Mouse (Mus musculus) gastrocnemius, postnatal 25 days (tissue): ENCODE measurements around the gene Carmil1. TPM values are rescaled to one million over a fixed set of nuclear protein-coding genes. Genes with fewer than 3 reads are reported as not detected.
A peak's percentile ranks its signal among the peaks of the same experiment; 100 is the strongest.

ENCODE experiments used
- DNase-seq: peaks from one replicate; pipeline ENCODE4 v3.0.0; 2022
- total RNA-seq, 2 experiments: library from RNA; stranded (reverse); gene quantifications; 1 replicate in 1 of 2; 2 replicates in 1 of 2; pipeline ENCODE4 v1.2.3; 2021

Gene Carmil1
- total RNA-seq, 2 experiments from 2014 or later: 1.9 to 3.0 TPM

- no peak for DNase-seq
These were observed 19.6 kb downstream of the Carmil1 start for GRCm38 (mm10) chr13:24260751-24261591.

- DNase-seq: no peak
These were observed 22.8 kb downstream of the Carmil1 start for GRCm38 (mm10) chr13:24257809-24258208.

GRCm38 (mm10) chr13:24253989-24254388 lies 26.6 kb downstream of the Carmil1 start:
- peak; percentile 37 for DNase-seq

DNA sequence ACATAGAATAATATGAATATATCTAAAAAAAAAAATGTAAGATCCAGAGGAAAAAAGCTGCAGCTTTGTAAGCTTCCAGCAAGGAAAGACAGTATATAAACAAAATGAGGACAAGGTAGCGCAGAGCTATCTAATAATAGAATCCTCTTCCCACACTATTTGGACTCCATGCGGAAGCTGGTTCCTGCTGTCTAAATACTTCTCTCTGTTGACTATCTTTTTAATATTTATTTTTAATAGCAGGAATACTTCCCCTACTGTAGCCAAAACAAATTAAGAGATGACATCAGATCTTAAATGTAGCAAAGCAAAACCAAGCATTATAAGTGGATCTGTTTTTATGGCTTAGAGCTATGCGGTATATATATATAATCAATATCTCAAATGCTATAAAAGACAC lies 27.0 kb downstream of the Carmil1 start:
- DNase-seq: no peak

DNA sequence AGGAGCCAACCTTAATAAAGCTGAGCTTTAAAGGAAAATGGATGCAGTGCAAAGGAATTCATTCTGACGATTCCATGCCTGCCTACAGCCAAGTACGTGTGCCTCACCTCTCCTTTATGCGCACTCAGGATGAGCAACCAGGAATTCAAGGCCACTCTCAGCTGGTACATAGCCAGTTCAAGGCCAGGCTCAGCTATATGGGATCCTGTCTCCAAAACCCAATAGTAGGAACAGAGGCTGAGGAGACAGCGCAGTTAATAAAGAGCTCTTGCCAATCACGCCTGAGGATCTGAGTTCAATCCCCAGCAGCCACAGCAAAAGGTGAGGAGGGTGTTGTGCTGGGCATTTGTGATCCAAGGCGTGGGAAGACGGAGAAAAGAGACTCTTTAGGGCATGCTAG lies 29.4 kb downstream of the Carmil1 start:
- no peak for DNase-seq

- no peak for DNase-seq
These were observed 32.7 kb downstream of the Carmil1 start for GRCm38 (mm10) chr13:24247928-24248327.

GRCm38 (mm10) chr13:24247441-24247840 lies 33.2 kb downstream of the Carmil1 start:
- no peak for DNase-seq

DNA sequence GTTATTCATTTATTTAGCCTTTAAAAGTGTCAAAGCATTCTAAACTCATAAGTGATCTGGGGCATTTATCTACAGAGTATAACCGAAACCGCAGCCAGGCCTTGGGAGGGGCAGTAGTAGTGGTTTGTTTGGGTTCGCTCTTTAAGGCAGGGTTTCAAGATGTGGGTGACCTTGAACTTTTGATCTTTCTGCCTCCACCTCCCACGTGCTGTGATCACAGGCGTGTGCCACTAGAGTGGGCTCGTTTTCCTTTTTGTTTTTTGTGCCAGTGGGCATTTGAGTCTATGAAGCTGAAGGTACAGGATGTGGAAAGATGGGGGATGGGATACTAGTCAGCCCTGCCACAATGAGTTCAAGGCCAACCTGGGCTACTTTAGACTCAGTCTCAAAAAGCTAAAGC lies 34.3 kb downstream of the Carmil1 start:
- DNase-seq: no peak

DNA sequence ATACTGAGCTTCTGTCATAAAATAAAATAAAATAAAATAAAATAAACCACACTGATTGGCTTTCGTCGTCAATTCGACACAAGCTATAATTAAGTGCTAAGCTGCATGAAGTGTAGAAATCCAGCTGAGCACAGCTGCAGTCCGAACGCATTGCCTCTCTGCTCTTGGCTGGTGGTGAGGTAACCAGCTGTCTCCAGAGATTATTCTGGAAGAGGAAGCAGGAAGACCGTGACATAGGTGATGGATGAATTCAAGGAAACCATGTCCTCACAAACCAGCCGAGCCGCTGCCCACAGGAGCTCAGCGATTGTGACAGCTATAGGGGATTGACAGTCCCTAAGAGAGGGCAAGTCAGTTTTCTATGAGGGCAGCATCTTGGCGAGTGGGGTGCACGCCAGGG lies 36.0 kb downstream of the Carmil1 start:
- no peak for DNase-seq

DNA sequence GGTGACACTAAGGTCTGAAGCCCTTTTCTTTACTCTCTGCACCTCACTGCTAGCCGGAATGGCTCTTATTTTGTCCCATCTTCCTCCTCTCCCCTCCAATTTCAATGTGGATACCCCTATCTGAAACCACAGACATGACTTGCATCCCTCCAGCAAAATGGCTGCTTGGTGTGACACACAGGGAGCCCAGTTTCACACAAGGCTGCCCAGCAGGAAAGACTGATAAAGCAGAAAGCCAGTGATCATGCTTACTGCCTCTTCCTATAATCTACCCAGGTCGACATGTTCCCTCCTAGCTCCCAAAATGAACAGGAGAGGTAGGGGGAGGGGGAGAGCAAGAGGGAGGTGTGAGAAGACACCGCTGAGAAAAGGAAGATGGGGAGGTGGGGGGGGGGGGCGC lies 36.6 kb downstream of the Carmil1 start:
- no peak for DNase-seq

GRCm38 (mm10) chr13:24242429-24243106 lies 38.0 kb downstream of the Carmil1 start:
- DNase-seq: no peak

GRCm38 (mm10) chr13:24241201-24241600 lies 39.4 kb downstream of the Carmil1 start:
- no peak for DNase-seq

DNA sequence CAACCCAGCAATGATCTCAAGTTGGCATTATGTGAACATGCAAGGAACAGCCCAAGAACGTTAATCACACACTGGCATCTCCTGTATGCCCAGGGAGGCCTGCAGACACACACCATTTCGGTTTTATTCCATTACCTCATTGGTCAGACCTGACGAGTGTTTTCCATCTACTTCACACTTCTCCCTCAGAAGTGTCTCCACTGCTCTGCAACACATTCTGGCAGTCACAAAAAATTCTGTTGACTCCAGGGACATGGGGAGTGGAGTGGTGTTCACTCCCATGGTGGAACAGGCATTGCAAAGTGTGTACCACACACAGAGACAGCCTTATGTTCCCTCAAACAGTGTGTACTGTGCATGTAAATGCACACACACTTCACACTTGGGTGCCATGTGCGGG lies 40.2 kb downstream of the Carmil1 start:
- DNase-seq: no peak

- DNase-seq: no peak
These were observed 42.0 kb downstream of the Carmil1 start for GRCm38 (mm10) chr13:24238456-24239120.

GRCm38 (mm10) chr13:24236736-24237135 lies 43.9 kb downstream of the Carmil1 start:
- DNase-seq: no peak

GRCm38 (mm10) chr13:24232750-24233149 lies 47.8 kb downstream of the Carmil1 start:
- DNase-seq: no peak

DNA sequence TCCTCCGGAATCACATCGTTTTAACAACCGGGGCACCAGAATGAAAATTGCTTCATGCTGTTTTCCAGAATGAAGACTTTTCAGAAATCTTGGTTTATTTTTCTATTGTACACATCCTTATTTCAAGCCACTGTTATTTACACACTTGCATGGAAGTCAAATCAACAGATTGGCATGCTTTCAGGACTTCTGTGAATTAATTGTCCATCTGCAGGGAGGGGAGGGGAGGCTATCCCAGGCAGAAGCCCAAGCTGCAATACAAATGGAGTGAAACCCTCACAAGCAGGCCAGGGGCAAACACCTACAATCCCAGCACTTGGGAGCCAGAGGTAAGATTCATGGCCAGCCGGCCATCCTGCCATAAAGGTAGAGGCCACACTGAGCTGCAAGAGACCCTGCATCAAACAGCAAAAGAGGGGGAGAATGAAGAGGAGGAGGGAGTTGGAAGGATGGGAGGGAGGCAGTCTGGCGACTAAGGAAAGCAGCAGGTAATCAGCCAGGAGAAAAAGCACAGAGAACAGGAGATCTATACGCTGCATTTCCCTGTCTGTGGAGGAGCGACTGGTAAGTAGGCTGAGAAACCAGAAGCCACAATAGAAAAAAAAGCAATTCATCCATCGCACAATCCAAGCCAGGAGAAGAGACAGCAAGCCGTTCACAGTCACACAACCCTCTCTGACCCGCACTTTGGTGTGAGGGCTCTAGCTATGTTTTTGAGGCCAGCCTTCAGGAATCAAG lies 48.7 kb downstream of the Carmil1 start:
- no peak for DNase-seq

GRCm38 (mm10) chr13:24231146-24231545 lies 49.4 kb downstream of the Carmil1 start:
- DNase-seq: no peak

DNA sequence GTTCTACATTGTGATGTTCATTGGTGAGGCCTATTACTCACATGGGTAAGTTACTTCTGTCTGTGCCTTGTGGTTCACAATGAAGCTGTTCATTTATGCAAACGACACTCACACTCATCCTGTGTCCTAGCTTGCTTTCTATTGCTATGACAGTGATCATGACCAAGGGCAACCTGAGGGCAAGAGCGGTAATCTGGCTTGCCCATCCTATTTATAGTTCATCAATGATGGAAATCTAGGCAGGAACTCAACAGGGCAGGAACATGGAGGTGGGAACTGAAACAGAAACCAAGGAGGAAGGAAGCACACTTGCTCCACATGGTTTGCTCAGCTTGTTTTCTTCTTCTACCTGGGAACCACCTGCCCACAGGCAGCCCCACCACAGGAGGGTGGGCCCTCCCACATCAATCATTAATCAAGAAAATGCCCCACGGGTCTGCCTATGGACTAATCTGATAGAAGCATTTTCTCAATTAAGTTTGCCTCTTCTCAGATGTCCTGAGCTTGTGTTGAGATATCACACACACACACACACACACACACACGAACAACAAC lies 50.0 kb downstream of the Carmil1 start:
- DNase-seq: no peak

DNA sequence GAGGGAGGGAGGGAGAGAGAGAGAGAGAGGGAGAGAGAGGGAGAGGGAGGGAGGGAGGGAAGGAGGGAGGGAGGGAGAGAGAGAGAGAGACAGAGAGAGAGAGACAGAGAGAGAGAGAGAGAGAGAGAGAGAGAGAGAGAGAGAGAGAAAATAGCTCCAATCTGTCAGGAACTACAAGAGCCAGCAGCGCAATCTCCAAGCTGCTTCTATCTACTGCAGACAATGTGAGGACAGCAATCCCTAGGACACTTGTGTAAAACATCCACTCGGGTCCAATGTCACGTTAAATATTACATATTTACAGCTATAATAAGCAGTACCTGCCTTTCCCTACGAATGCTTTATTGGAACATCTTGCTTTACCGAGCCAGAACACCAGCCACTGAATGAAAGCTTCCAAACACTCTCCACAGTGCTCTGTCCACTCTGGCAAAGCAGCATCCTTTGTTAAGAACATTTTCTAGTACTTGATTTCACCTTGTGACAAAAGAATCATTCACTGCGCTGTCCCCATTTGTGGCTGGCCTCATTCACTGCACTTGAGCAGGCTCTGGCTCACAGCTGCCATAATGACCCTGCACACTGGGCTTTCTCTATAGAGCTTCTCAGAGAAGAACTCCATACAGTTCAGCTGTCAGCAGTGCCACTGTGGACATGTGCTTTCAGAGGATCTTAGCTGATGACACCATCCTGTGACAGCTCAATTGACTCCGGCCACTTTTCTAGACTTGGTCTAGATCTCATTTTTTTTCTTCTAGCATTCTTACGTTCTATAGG lies 57.0 kb downstream of the Carmil1 start:
- DNase-seq: no peak

DNA sequence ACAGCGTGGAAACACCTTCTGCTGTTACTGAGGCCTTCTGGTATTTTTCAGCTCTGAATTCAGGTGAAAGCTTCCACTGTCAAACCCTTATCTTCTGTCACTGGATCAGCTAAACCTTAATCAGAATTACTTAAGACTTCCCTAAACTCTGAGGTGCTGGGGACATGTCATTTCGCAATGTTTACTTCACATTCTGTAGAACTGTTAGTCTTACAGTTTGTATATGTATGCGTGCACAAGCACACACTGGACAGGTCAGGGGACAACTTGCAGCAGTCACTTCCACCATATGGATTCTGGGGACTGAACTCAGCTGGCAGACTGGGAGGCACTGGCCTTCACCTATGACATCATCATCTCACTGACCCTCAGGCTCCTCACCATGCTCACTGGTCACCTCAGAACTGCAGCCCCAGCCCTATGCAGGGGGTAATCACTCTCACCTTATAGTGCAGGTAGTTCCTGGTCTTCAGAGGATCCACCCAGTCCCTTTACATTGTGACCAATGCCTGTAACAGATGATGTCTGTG lies 60.1 kb downstream of the Carmil1 start:
- DNase-seq: no peak
